Mouse (Mus musculus): ENCODE measurements around the gene Fezf2. TPM values are rescaled to one million over a fixed set of nuclear protein-coding genes. Genes with fewer than 3 reads are reported as not detected.
A peak's percentile ranks its signal among the peaks of the same experiment; 100 is the strongest.

The Fezf2 gene
- polyA plus RNA-seq, 1 experiment = not detected

- Histone ChIP-seq H3K36me3 (ENCODE audit: control insufficient read depth, insufficient read depth, low read length, poor library complexity, severe bottlenecking) (no peaks in the 10 kb centered on the region), H3K27me3 (ENCODE audit: control insufficient read depth, insufficient read depth, low read length, poor library complexity, severe bottlenecking) (peaks cover 30% of the 10 kb centered on the region), H3K27ac (ENCODE audit: insufficient read depth, low read length) (no peak overlapping the region), H3K9ac (ENCODE audit: low read depth, poor library complexity, severe bottlenecking) (no peak overlapping the region), H3K4me3 (ENCODE audit: low read depth, low read length) (no peak overlapping the region), H3K9me3 (replicated peaks; ENCODE audit: control insufficient read depth, insufficient read depth, low read length, poor library complexity, severe bottlenecking) (no peaks in the 10 kb centered on the region), H3K4me1 (ENCODE audit: control insufficient read depth, insufficient read depth, low read length) (peaks cover 2% of the 10 kb centered on the region)
- no peak for TF ChIP-seq POLR2A (IDR thresholded peaks at IDR 0.05; ENCODE audit: insufficient read depth, low read length)
- no peak for TF ChIP-seq EP300 (IDR thresholded peaks at IDR 0.05; ENCODE audit: insufficient read depth, low read depth, low read length)
- no peak for TF ChIP-seq CTCF (IDR thresholded peaks at IDR 0.05; ENCODE audit: low read depth, low read length)
Observed at GRCm38 (mm10) chr14:12349334-12350090, 1.5 kb upstream of the Fezf2 start.

GRCm38 (mm10) chr14:12346865-12347600, 956 bp downstream of the Fezf2 start:
- Histone ChIP-seq H3K27ac (ENCODE audit: insufficient read depth, low read length) (no peak overlapping the region), H3K36me3 (ENCODE audit: control insufficient read depth, insufficient read depth, low read length, poor library complexity, severe bottlenecking) (no peaks in the 10 kb centered on the region), H3K9ac (ENCODE audit: low read depth, poor library complexity, severe bottlenecking) (no peak overlapping the region), H3K9me3 (replicated peaks; ENCODE audit: control insufficient read depth, insufficient read depth, low read length, poor library complexity, severe bottlenecking) (no peaks in the 10 kb centered on the region), H3K4me3 (ENCODE audit: low read depth, low read length) (no peak overlapping the region), H3K4me1 (ENCODE audit: control insufficient read depth, insufficient read depth, low read length) (peaks cover 2% of the 10 kb centered on the region), H3K27me3 (ENCODE audit: control insufficient read depth, insufficient read depth, low read length, poor library complexity, severe bottlenecking) (peaks cover 48% of the 10 kb centered on the region)
- no peak for TF ChIP-seq POLR2A (IDR thresholded peaks at IDR 0.05; ENCODE audit: insufficient read depth, low read length)
- no peak for TF ChIP-seq CTCF (IDR thresholded peaks at IDR 0.05; ENCODE audit: low read depth, low read length)
- TF ChIP-seq EP300 (IDR thresholded peaks at IDR 0.05; ENCODE audit: insufficient read depth, low read depth, low read length) = no peak

GRCm38 (mm10) chr14:12346011-12346864, 1.8 kb downstream of the Fezf2 start:
- H3K9ac ChIP-seq (ENCODE audit: low read depth, poor library complexity, severe bottlenecking) = no peak overlapping the region
- H3K4me3 ChIP-seq (ENCODE audit: low read depth, low read length) = peak overlapping the region; percentile 42
- H3K27me3 ChIP-seq (ENCODE audit: control insufficient read depth, insufficient read depth, low read length, poor library complexity, severe bottlenecking) = peaks cover 49% of the 10 kb centered on the region
- peaks cover 2% of the 10 kb centered on the region for H3K4me1 ChIP-seq (ENCODE audit: control insufficient read depth, insufficient read depth, low read length)
- no peak for TF ChIP-seq EP300 (IDR thresholded peaks at IDR 0.05; ENCODE audit: insufficient read depth, low read depth, low read length)
- no peak for TF ChIP-seq POLR2A (IDR thresholded peaks at IDR 0.05; ENCODE audit: insufficient read depth, low read length)
- TF ChIP-seq CTCF (IDR thresholded peaks at IDR 0.05; ENCODE audit: low read depth, low read length) = no peak
- H3K27ac ChIP-seq (ENCODE audit: insufficient read depth, low read length) = no peak overlapping the region
- H3K36me3 ChIP-seq (ENCODE audit: control insufficient read depth, insufficient read depth, low read length, poor library complexity, severe bottlenecking) = no peaks in the 10 kb centered on the region
- no peaks in the 10 kb centered on the region for H3K9me3 ChIP-seq (replicated peaks; ENCODE audit: control insufficient read depth, insufficient read depth, low read length, poor library complexity, severe bottlenecking)

- Histone ChIP-seq H3K4me1 (ENCODE audit: control insufficient read depth, insufficient read depth, low read length) (peaks cover 2% of the 10 kb centered on the region), H3K27ac (ENCODE audit: insufficient read depth, low read length) (no peak overlapping the region), H3K9me3 (replicated peaks; ENCODE audit: control insufficient read depth, insufficient read depth, low read length, poor library complexity, severe bottlenecking) (no peaks in the 10 kb centered on the region), H3K4me3 (ENCODE audit: low read depth, low read length) (peak overlapping the region; percentile 42), H3K27me3 (ENCODE audit: control insufficient read depth, insufficient read depth, low read length, poor library complexity, severe bottlenecking) (peaks cover 55% of the 10 kb centered on the region), H3K36me3 (ENCODE audit: control insufficient read depth, insufficient read depth, low read length, poor library complexity, severe bottlenecking) (no peaks in the 10 kb centered on the region), H3K9ac (ENCODE audit: low read depth, poor library complexity, severe bottlenecking) (no peak overlapping the region)
- TF ChIP-seq POLR2A (IDR thresholded peaks at IDR 0.05; ENCODE audit: insufficient read depth, low read length) = no peak
- TF ChIP-seq EP300 (IDR thresholded peaks at IDR 0.05; ENCODE audit: insufficient read depth, low read depth, low read length) = no peak
- TF ChIP-seq CTCF (IDR thresholded peaks at IDR 0.05; ENCODE audit: low read depth, low read length) = no peak
Observed at GRCm38 (mm10) chr14:12345241-12345921, 2.6 kb downstream of the Fezf2 start.

- Histone ChIP-seq H3K27me3 (ENCODE audit: control insufficient read depth, insufficient read depth, low read length, poor library complexity, severe bottlenecking) (peaks cover 59% of the 10 kb centered on the region), H3K27ac (ENCODE audit: insufficient read depth, low read length) (no peak overlapping the region), H3K9ac (ENCODE audit: low read depth, poor library complexity, severe bottlenecking) (no peak overlapping the region), H3K36me3 (ENCODE audit: control insufficient read depth, insufficient read depth, low read length, poor library complexity, severe bottlenecking) (no peaks in the 10 kb centered on the region), H3K9me3 (replicated peaks; ENCODE audit: control insufficient read depth, insufficient read depth, low read length, poor library complexity, severe bottlenecking) (no peaks in the 10 kb centered on the region), H3K4me3 (ENCODE audit: low read depth, low read length) (peak overlapping the region; percentile 37), H3K4me1 (ENCODE audit: control insufficient read depth, insufficient read depth, low read length) (peaks cover 2% of the 10 kb centered on the region)
- TF ChIP-seq CTCF (IDR thresholded peaks at IDR 0.05; ENCODE audit: low read depth, low read length) (no peak), POLR2A (IDR thresholded peaks at IDR 0.05; ENCODE audit: insufficient read depth, low read length) (no peak), EP300 (IDR thresholded peaks at IDR 0.05; ENCODE audit: insufficient read depth, low read depth, low read length) (no peak)
Observed at GRCm38 (mm10) chr14:12344746-12345240, 3.2 kb downstream of the Fezf2 start.
